Comparison of ENCODE assay signal across 9 mouse cellular contexts in the genomic region with DNA sequence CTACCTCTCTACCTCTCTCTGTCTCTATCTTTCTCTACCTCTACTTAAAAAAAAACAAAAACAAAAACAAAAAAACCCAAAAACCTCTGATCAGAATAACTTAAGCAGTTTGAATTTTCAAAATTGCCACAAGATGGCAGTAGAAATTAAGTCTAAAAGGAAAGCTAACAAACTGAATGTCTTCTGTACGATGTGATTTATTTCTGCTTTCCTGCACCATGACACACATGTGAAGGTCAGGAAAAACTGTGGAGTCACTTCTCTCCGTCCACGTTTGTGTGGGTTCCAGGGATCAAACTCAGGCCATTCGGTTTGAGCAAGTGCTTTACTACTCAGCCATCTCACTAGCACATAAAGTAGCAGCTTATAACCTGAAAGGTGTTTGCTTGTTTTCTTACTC. TPM values are rescaled to one million over a fixed set of nuclear protein-coding genes. Genes with fewer than 3 reads are reported as not detected.
A peak's percentile ranks its signal among the peaks of the same experiment; 100 is the strongest.
DNase-seq lines count a peak whose midpoint lies in the region; ATAC-seq and TF ChIP-seq lines count a peak whose summit lies in the region.
"Had no signal": no experiment of that assay in that cellular context is flagged by ENCODE, and none has a peak within 500 bp of the region (broad histone marks: within the 10 kb centered on the region; RNA-seq: fewer than 3 reads in every experiment).

No protein-coding gene starts in this region.

- no peaks in the 10 kb centered on the region for H3K9me3 ChIP-seq in hindbrain, embryonic 13.5 days
- no peaks in the 10 kb centered on the region for H3K9me3 ChIP-seq in hindbrain, embryonic 16.5 days (ENCODE audit: control insufficient read depth, low read length)
- H3K9me3 ChIP-seq in CH12.LX (replicated peaks; ENCODE audit: low read length): no peaks in the 10 kb centered on the region
- H3K9me3 ChIP-seq: liver, embryonic 15.5 days had no signal

- 3% methylated on average over 4 of the region's 4 CpGs for WGBS in hindbrain, embryonic 13.5 days
- WGBS in hindbrain, embryonic 16.5 days: 1% methylated on average over 4 of the region's 4 CpGs

- no peaks in the 10 kb centered on the region for H3K27me3 ChIP-seq in hindbrain, embryonic 13.5 days
- H3K27me3 ChIP-seq in hindbrain, embryonic 16.5 days (replicated peaks; ENCODE audit: control insufficient read depth, insufficient read depth, low read length): no peaks in the 10 kb centered on the region
- H3K27me3 ChIP-seq in CH12.LX (replicated peaks): no peaks in the 10 kb centered on the region

- peak; percentile 20 to 73; a peak in 3 of 4 replicates for TF ChIP-seq CTCF in CH12.LX (conservative IDR thresholded peaks at IDR 0.05 in 1 of 2, IDR thresholded peaks at IDR 0.05 in 1 of 2; ENCODE audit: low read depth in 2 of 2, low read length in 2 of 2)

- no peaks in the 10 kb centered on the region for H3K79me2 ChIP-seq in CH12.LX (replicated peaks; ENCODE audit: control insufficient read depth, extremely low read depth, insufficient read depth, poor library complexity, severe bottlenecking)

- peak; percentile 68 for DNase-seq in 3T3-L1 (ENCODE audit: low read depth, low spot score)
- DNase-seq in CH12.LX (ENCODE audit: extremely low read depth): peak; percentile 39
- peak; percentile 42 for DNase-seq in embryo, embryonic 11.5 days (ENCODE audit: low read depth, low spot score)
- peak; percentile 80 for DNase-seq in retina, postnatal 1 day
- no peak for DNase-seq in frontal cortex, postnatal 36 days (ENCODE audit: low spot score in 2 of 2)
- DNase-seq in spleen, postnatal 36 days (ENCODE audit: low spot score in 2 of 2): no peak

- 0 out of 2 replicates have a peak overlapping the region, but pooled peaks have one; percentile 13 for H3K9ac ChIP-seq in hindbrain, embryonic 13.5 days
- H3K9ac ChIP-seq in hindbrain, embryonic 16.5 days (ENCODE audit: low read depth, low read length): no peak overlapping the region
- no peak overlapping the region for H3K9ac ChIP-seq in CH12.LX (ENCODE audit: insufficient read depth, low read depth)
- H3K9ac ChIP-seq: liver, embryonic 15.5 days had no signal

- dilution Hi-C loops in CH12.LX (cut with MboI; ENCODE audit: extremely low pct_ligation_motif_present, extremely low pct_unique_long_range_greater_than_20kb, low sequenced_read_pairs): no loop called here

- in situ Hi-C loops in CH12.LX (cut with MboI; ENCODE audit: low pct_ligation_motif_present, low pct_unique_long_range_greater_than_20kb, low sequenced_read_pairs): no loop called here

- peak; percentile 75 for TF ChIP-seq RAD21 in CH12.LX (IDR thresholded peaks at IDR 0.05; ENCODE audit: low read depth, low read length)

- no peaks in the 10 kb centered on the region for H3K4me1 ChIP-seq in hindbrain, embryonic 13.5 days (replicated peaks)
- no peaks in the 10 kb centered on the region for H3K4me1 ChIP-seq in hindbrain, embryonic 16.5 days (ENCODE audit: control insufficient read depth, insufficient read depth, low read depth, low read length)
- H3K4me1 ChIP-seq in CH12.LX (ENCODE audit: control insufficient read depth in 1 of 2, insufficient read depth in 2 of 2): peaks cover 0 to 7% of the 10 kb centered on the region in 2 experiments; a peak in 1 of 4 replicates
- H3K4me1 ChIP-seq: liver, embryonic 15.5 days had no signal

- no peak for TF ChIP-seq POLR2A in CH12.LX (IDR thresholded peaks at IDR 0.05; ENCODE audit: low read depth, low read length)

- 0 out of 2 replicates have a peak overlapping the region, but pooled peaks have one; percentile 8 for H3K4me2 ChIP-seq in hindbrain, embryonic 13.5 days
- H3K4me2 ChIP-seq in hindbrain, embryonic 16.5 days (ENCODE audit: low read length): no peak overlapping the region
- H3K4me2 ChIP-seq in CH12.LX (ENCODE audit: insufficient read depth, low read depth, poor library complexity, severe bottlenecking): peak overlapping the region; percentile 62
- H3K4me2 ChIP-seq: liver, embryonic 15.5 days had no signal

- ATAC-seq in hindbrain, embryonic 13.5 days (ENCODE audit: low FRiP score): no peak
- ATAC-seq in hindbrain, embryonic 16.5 days: no peak

- no peak for TF ChIP-seq EP300 in CH12.LX (IDR thresholded peaks at IDR 0.05; ENCODE audit: low read length)

- H3K36me3 ChIP-seq in hindbrain, embryonic 13.5 days: no peaks in the 10 kb centered on the region
- H3K36me3 ChIP-seq in hindbrain, embryonic 16.5 days (ENCODE audit: control insufficient read depth, insufficient read depth, low read length): no peaks in the 10 kb centered on the region
- H3K36me3 ChIP-seq in CH12.LX (replicated peaks in 1 of 2; ENCODE audit: control insufficient read depth in 1 of 2, insufficient read depth in 1 of 2, low read length in 1 of 2): no peaks in the 10 kb centered on the region
- H3K36me3 ChIP-seq: liver, embryonic 15.5 days had no signal

- H3K27ac ChIP-seq in hindbrain, embryonic 13.5 days: no peak overlapping the region
- no peak overlapping the region for H3K27ac ChIP-seq in hindbrain, embryonic 16.5 days (ENCODE audit: low read depth, low read length)
- H3K27ac ChIP-seq in CH12.LX (ENCODE audit: insufficient read depth, low read depth): no peak overlapping the region
- H3K27ac ChIP-seq: liver, embryonic 15.5 days had no signal

- no peak overlapping the region for H3K4me3 ChIP-seq in hindbrain, embryonic 13.5 days
- no peak overlapping the region for H3K4me3 ChIP-seq in hindbrain, embryonic 16.5 days (ENCODE audit: low read length)
- H3K4me3 ChIP-seq in CH12.LX (replicated peaks in 1 of 3; ENCODE audit: low read depth in 2 of 3, low read length in 2 of 3, poor library complexity in 1 of 3): no peak overlapping the region
- H3K4me3 ChIP-seq: liver, embryonic 15.5 days had no signal

TF ChIP-seq in CH12.LX, 34 proteins besides CTCF, POLR2A, EP300 and RAD21:
- TF ChIP-seq SMC3 (IDR thresholded peaks at IDR 0.05; ENCODE audit: low read depth, low read length): peak; percentile 54
- TF ChIP-seq MAX (IDR thresholded peaks at IDR 0.05; ENCODE audit: low read length): no peak

RNA-seq across cellular contexts. Expression of a gene that starts 27.3 kb away (rescaled TPM):
- 10.3 and 13.8 TPM in 2 replicates for polyA plus RNA-seq in hindbrain, embryonic 13.5 days (2015; fragmentation: Nextera tagmentation; extraction: Ambion mirVana)
- polyA plus RNA-seq in hindbrain, embryonic 16.5 days (2015; fragmentation: Nextera tagmentation; extraction: Ambion mirVana): 11.2 and 12.9 TPM in 2 replicates
- 2.3 and 3.7 TPM in 2 replicates for total RNA-seq in CH12.LX (2012; rRNA removed)
- 3.5 TPM in 2 replicates for total RNA-seq in CH12.LX (2014; rRNA removed)
- polyA plus RNA-seq in CH12.LX (2012; ENCODE audit: insufficient read length, low read depth): 2.3 and 7.2 TPM in 2 replicates

RNA-seq across cellular contexts. Expression of a gene that starts 29.5 kb away (rescaled TPM):
- polyA plus RNA-seq in hindbrain, embryonic 13.5 days (2015; fragmentation: Nextera tagmentation; extraction: Ambion mirVana): not detected in 2 replicates
- 0.20 TPM in 1 of 2 replicates, not detected in the other for polyA plus RNA-seq in hindbrain, embryonic 16.5 days (2015; fragmentation: Nextera tagmentation; extraction: Ambion mirVana)
- total RNA-seq in CH12.LX (2012; rRNA removed) (not detected in 2 replicates), CH12.LX (2014; rRNA removed) (not detected in 2 replicates)
- not detected in 2 replicates for polyA plus RNA-seq in CH12.LX (2012; ENCODE audit: insufficient read length, low read depth)
- polyA plus RNA-seq: liver, embryonic 15.5 days had no signal

RNA-seq across cellular contexts. Expression of a gene that starts 33.9 kb away (rescaled TPM):
- 1.5 and 2.4 TPM in 2 replicates for polyA plus RNA-seq in hindbrain, embryonic 13.5 days (2015; fragmentation: Nextera tagmentation; extraction: Ambion mirVana)
- polyA plus RNA-seq in hindbrain, embryonic 16.5 days (2015; fragmentation: Nextera tagmentation; extraction: Ambion mirVana): 4.1 and 5.3 TPM in 2 replicates
- total RNA-seq in CH12.LX (2012; rRNA removed): 1.3 and 1.6 TPM in 2 replicates
- total RNA-seq in CH12.LX (2014; rRNA removed): 0.51 and 0.55 TPM in 2 replicates
- 1.2 and 1.4 TPM in 2 replicates for polyA plus RNA-seq in CH12.LX (2012; ENCODE audit: insufficient read length, low read depth)

RNA-seq across cellular contexts. Expression of a gene that starts 39.7 kb away (rescaled TPM):
- 3.6 and 4.7 TPM in 2 replicates for polyA plus RNA-seq in hindbrain, embryonic 13.5 days (2015; fragmentation: Nextera tagmentation; extraction: Ambion mirVana)
- 4.8 and 5.9 TPM in 2 replicates for polyA plus RNA-seq in hindbrain, embryonic 16.5 days (2015; fragmentation: Nextera tagmentation; extraction: Ambion mirVana)
- total RNA-seq in CH12.LX (2012; rRNA removed) (4.8 and 6.2 TPM in 2 replicates), CH12.LX (2014; rRNA removed) (0.32 and 0.50 TPM in 2 replicates)
- 0.46 and 0.76 TPM in 2 replicates for polyA plus RNA-seq in CH12.LX (2012; ENCODE audit: insufficient read length, low read depth)

RNA-seq across cellular contexts. Expression of a gene that starts 39.8 kb away (rescaled TPM):
- 0.34 TPM in 1 of 2 replicates, not detected in the other for polyA plus RNA-seq in hindbrain, embryonic 13.5 days (2015; fragmentation: Nextera tagmentation; extraction: Ambion mirVana)
- 0.14 TPM in 1 of 2 replicates, not detected in the other for polyA plus RNA-seq in hindbrain, embryonic 16.5 days (2015; fragmentation: Nextera tagmentation; extraction: Ambion mirVana)
- total RNA-seq in CH12.LX (2012; rRNA removed) (0.13 TPM in 1 of 2 replicates, not detected in the other), CH12.LX (2014; rRNA removed) (not detected in 2 replicates)
- polyA plus RNA-seq in CH12.LX (2012; ENCODE audit: insufficient read length, low read depth): not detected in 2 replicates
- polyA plus RNA-seq: liver, embryonic 15.5 days had no signal

Comparison
In these comparisons a context has a peak if more than half of its experiments do, and no peak if none do; other contexts are left out.
1. DNase-seq: peak in 3T3-L1 (single experiment), CH12.LX (single experiment), embryo, embryonic 11.5 days (single experiment) and retina, postnatal 1 day (single experiment); none in frontal cortex, postnatal 36 days (0 of 2) and spleen, postnatal 36 days (0 of 2).